Mouse (Mus musculus) limb, embryonic 11.5 days (tissue): ENCODE data around the gene Dmkn. TPM values are rescaled to one million over a fixed set of nuclear protein-coding genes. Genes with fewer than 3 reads are reported as not detected.

Source experiments
- ATAC-seq: fragments of 200-750 bp; cut with Nextera tagmentation; 2 replicates; pipeline ENCODE4 v1.8.0; 2017; ENCODE audit warnings: low read depth; ENCODE audit not compliant: insufficient number of reproducible peaks, low FRiP score, low TSS enrichment
- DNase-seq: peaks from one replicate; pipeline ENCODE4 v3.0.0-alpha.2; 2015; ENCODE audit warnings: low spot score
- H3K27ac ChIP-seq: fragments of 300-500 bp; sonication (generic); replicated peaks from 2 replicates; pipeline ENCODE4 v1.5.1; 2014; ENCODE audit warnings: low read depth, mild to moderate bottlenecking, low read length
- H3K27me3 ChIP-seq: fragments of 300-500 bp; sonication (generic); 2 replicates; pipeline ENCODE4 v1.6.1; 2014; ENCODE audit warnings: mild to moderate bottlenecking, low read length, mixed read lengths; ENCODE audit not compliant: control insufficient read depth, insufficient read depth
- H3K36me3 ChIP-seq: fragments of 300-500 bp; sonication (generic); 2 replicates; pipeline ENCODE4 v1.6.1; 2014; ENCODE audit warnings: mild to moderate bottlenecking, low read length, moderate library complexity, mixed read lengths; ENCODE audit not compliant: control insufficient read depth, insufficient read depth
- H3K4me1 ChIP-seq: fragments of 300-500 bp; sonication (generic); 2 replicates; pipeline ENCODE4 v1.6.1; 2014; ENCODE audit warnings: low read length, mixed read lengths; ENCODE audit not compliant: control insufficient read depth, insufficient read depth
- H3K4me2 ChIP-seq: fragments of 300-500 bp; sonication (generic); 2 replicates; pipeline ENCODE4 v1.6.1; 2014; ENCODE audit warnings: low read depth, mild to moderate bottlenecking, moderate library complexity; ENCODE audit not compliant: severe bottlenecking
- H3K4me3 ChIP-seq: fragments of 300-500 bp; sonication (generic); 2 replicates; pipeline ENCODE4 v1.5.1; 2014; ENCODE audit warnings: low read depth, low read length
- H3K9ac ChIP-seq: fragments of 300-500 bp; sonication (generic); 2 replicates; pipeline ENCODE4 v1.6.1; 2014; ENCODE audit warnings: mild to moderate bottlenecking, low read length
- H3K9me3 ChIP-seq: fragments of 300-500 bp; sonication (generic); 2 replicates; pipeline ENCODE4 v1.6.1; 2016; ENCODE audit warnings: low read length; ENCODE audit not compliant: control insufficient read depth
- WGBS: fragments of 180-500 bp; shearing (Covaris S2); extraction: QIAGEN DNeasy Blood & Tissue Kit; methylation state at CpG from one replicate; pipeline ENCODE4 v1.1.7; 2014; 5-methylcytosine and 5-hydroxymethylcytosine counted together
- polyA plus RNA-seq: library from polyadenylated mRNA; unstranded; fragments of >200 nt; fragmentation: Nextera tagmentation; extraction: Ambion mirVana; gene quantifications from 2 replicates; pipeline ENCODE4 v1.2.1, GENCODE M21; 2014

Gene Dmkn
- polyA plus RNA-seq, 1 experiment from 2014 or later: not detected

DNA sequence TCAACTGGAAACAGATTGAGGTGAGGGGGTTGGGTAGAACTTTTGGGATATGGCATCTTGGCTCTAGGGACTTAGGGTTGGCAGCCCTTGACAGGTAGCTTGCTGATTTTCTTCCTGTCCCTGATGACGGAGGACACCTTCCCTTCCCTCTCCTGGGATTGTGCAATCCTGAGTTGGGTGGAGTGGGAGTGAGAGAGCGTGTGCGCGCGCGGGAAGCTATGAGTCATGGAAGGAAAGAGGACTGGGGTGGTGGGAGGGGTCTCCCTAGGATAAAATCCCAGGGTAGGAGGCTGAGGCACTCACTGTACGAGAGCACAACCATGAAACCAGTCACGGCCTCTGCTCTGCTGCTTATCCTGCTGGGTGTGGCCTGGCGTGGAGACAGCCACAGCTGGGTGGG lies 12.5 kb downstream of the Dmkn start:
- Histone ChIP-seq H3K4me1 (no peaks in the 10 kb centered on the region), H3K27me3 (no peaks in the 10 kb centered on the region), H3K4me3 (no peak overlapping the region), H3K36me3 (no peaks in the 10 kb centered on the region), H3K9me3 (no peaks in the 10 kb centered on the region), H3K27ac (no peak overlapping the region), H3K4me2 (no peak overlapping the region), H3K9ac (no peak overlapping the region)
- DNase-seq (no peak), ATAC-seq (no peak)
- 90% methylated on average over 9 of the region's 9 CpGs for WGBS

DNA sequence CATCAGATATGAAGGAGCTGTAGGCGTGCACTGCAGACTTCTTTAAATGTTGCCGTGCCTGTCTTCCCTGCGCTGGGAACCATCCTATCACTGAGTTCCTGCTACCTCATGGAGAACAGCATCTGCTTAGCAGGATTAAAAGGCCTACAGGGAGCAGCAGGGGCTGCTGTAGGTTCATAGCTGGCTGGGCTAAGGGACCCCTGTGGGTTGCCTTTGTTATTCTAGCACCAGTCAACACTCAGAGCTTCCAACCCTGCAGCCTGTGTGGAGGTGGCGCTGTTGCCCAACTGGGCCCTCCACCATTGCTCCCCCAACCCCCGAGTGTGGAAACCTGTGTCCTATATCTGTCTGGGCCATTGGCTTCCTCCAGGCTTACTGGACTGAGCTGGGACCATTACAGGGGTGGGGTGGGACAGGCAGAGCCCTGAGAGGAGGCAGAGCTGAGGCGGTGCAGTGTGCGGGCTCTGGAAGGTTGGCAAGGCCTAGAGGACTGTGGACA lies 13.6 kb downstream of the Dmkn start:
- no peaks in the 10 kb centered on the region for H3K36me3 ChIP-seq
- WGBS: 52% methylated on average over 7 of the region's 7 CpGs
- H3K27me3 ChIP-seq: no peaks in the 10 kb centered on the region
- H3K27ac ChIP-seq: no peak overlapping the region
- H3K9ac ChIP-seq: no peak overlapping the region
- no peak for ATAC-seq
- no peak for DNase-seq
- no peak overlapping the region for H3K4me2 ChIP-seq
- no peak overlapping the region for H3K4me3 ChIP-seq
- no peaks in the 10 kb centered on the region for H3K4me1 ChIP-seq
- no peaks in the 10 kb centered on the region for H3K9me3 ChIP-seq

DNA sequence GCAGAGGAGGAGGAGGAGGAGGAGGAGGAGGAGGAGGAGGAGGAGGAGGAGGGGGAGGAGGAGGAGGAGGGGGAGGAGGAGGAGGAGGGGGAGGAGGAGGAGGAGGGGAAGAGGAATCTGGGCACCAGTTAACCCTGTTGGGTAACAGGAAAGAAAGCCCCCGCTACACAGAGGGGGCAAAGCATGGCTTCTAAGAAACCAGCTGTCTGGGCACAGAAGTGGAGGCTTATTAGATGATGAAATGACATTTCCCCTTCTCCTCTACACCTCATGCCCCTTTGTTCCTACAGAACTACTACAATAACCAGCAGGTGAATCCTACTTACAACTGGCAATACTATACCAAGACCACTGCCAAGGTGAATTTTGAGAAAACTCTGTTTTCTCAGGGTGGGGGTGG lies 14.4 kb downstream of the Dmkn start:
- Histone ChIP-seq H3K4me2 (no peak overlapping the region), H3K9ac (no peak overlapping the region), H3K27me3 (no peaks in the 10 kb centered on the region), H3K9me3 (no peaks in the 10 kb centered on the region), H3K27ac (no peak overlapping the region), H3K36me3 (no peaks in the 10 kb centered on the region), H3K4me1 (no peaks in the 10 kb centered on the region), H3K4me3 (no peak overlapping the region)
- ATAC-seq: no peak
- 60% methylated on average over 1 of the region's 1 CpGs for WGBS
- DNase-seq: no peak

DNA sequence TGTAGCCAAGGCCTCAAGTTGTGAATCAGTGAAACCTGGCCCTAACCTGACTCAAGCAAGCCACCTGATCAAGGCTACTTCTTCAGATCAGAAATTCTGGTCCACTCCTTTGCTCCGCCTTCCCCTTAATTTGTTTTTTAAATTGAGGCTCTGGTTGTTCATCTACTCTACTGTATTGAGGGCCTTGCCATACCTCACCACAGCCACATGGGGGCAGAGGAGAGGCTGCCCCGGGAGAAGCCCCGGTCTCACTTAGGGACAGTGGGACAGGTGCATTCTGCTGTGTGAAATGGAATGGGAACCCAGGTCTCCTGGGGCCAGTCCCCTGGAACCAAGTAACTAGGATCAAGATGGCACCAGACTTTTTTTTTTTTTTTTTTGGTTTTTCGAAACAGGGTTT lies 18.2 kb downstream of the Dmkn start:
- H3K36me3 ChIP-seq: no peaks in the 10 kb centered on the region
- H3K9ac ChIP-seq: no peak overlapping the region
- no peaks in the 10 kb centered on the region for H3K4me1 ChIP-seq
- no peak overlapping the region for H3K4me2 ChIP-seq
- DNase-seq (no peak), ATAC-seq (no peak)
- H3K27me3 ChIP-seq: no peaks in the 10 kb centered on the region
- no peaks in the 10 kb centered on the region for H3K9me3 ChIP-seq
- no peak overlapping the region for H3K4me3 ChIP-seq
- no peak overlapping the region for H3K27ac ChIP-seq
- 72% methylated on average over 4 of the region's 4 CpGs for WGBS

DNA sequence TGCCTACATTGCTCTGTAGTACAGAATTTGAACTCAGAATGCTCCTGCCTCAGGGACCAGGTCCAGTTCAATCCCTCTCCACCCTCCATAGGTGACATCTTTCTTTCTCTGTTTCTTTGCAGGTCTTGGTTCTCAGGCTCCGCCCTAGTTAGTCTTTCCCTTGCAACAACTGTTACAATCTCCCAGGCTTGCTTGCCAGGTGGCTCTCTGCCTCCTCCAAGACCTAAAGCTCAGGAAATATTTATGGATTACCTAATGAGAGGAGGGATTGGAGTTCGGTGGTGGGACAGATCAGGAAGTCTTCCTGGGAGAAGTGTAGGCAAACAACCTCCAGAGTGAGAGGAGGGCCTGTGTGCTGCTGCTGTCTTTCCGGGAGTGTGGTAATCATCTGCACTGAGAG lies 19.1 kb downstream of the Dmkn start:
- DNase-seq (no peak), ATAC-seq (no peak)
- 79% methylated on average over 3 of the region's 3 CpGs for WGBS
- Histone ChIP-seq H3K9ac (no peak overlapping the region), H3K9me3 (no peaks in the 10 kb centered on the region), H3K27me3 (no peaks in the 10 kb centered on the region), H3K4me2 (no peak overlapping the region), H3K4me1 (no peaks in the 10 kb centered on the region), H3K27ac (no peak overlapping the region), H3K36me3 (no peaks in the 10 kb centered on the region), H3K4me3 (no peak overlapping the region)

DNA sequence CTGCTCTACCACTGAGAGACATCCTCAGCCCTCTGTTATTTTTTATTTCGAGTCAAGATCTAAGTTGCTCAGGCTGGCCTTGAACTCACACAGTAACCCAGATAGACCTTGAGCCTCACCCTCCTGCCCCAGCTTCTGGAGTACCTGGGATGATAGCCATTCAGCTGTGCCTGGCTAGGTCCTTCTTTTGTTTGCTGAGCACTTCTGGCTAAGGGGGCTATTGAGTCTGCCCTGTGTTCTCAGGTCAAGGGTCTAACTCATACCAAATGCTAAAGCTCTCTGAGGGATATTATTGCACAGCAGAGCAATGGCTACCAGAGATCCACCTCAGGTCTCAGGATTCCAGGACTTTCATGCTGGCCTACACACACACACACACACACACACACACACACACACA lies 21.6 kb downstream of the Dmkn start:
- Histone ChIP-seq H3K4me1 (no peaks in the 10 kb centered on the region), H3K27ac (no peak overlapping the region)
- 76% methylated on average over 1 of the region's 1 CpGs for WGBS

DNA sequence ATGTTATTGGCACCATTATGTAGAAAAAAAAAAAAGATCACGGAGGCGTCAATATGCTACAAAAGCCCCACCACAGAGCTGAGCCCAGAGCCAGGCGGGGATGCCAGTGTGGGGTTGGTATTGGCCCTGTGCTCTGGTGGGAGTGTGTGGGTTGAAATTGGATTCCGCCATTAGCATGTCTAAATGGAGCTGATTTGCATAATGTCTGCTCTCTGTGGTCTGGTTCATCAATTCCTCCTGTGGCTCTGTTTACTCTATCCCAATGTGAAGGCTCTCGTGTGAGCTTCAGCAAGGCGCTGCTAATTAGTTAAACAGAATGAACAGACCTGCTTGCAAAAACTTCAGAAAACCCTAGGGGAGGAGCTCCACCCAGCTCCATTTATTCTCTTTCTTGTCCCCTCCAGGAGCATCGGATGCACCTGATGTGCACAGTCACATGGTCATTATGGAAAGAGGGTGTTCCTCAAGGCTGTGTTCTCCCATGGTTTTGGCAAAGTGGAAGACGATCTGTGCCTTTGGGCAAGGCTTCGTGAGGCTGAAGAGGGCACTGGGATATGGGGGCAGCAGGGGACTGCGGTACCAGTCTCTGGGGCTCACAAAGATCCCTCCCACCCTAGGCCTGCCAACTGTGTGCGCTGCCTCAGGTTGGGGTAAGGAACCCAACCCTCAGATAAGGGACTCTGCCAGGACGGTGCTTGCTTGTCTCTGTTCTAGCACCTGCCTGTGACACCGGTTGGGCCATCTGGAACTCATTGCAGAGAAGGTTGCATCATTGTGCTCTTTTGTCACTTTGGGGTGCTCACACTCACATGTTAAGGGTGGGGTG lies 22.4 kb downstream of the Dmkn start:
- H3K27ac ChIP-seq: no peak overlapping the region
- H3K9ac ChIP-seq: no peak overlapping the region
- H3K36me3 ChIP-seq: no peaks in the 10 kb centered on the region
- ATAC-seq: no peak
- H3K4me3 ChIP-seq: no peak overlapping the region
- H3K4me2 ChIP-seq: no peak overlapping the region
- no peak for DNase-seq
- WGBS: 62% methylated on average over 13 of the region's 13 CpGs
- H3K9me3 ChIP-seq: no peaks in the 10 kb centered on the region
- no peaks in the 10 kb centered on the region for H3K27me3 ChIP-seq
- H3K4me1 ChIP-seq: no peaks in the 10 kb centered on the region

More for the DNA sequence above, 21.6 kb downstream of the Dmkn start:
- Histone ChIP-seq H3K4me3 (no peak overlapping the region), H3K36me3 (no peaks in the 10 kb centered on the region), H3K9ac (no peak overlapping the region), H3K27me3 (no peaks in the 10 kb centered on the region), H3K9me3 (no peaks in the 10 kb centered on the region), H3K4me2 (no peak overlapping the region)
- DNase-seq: no peak
- ATAC-seq: no peak

DNA sequence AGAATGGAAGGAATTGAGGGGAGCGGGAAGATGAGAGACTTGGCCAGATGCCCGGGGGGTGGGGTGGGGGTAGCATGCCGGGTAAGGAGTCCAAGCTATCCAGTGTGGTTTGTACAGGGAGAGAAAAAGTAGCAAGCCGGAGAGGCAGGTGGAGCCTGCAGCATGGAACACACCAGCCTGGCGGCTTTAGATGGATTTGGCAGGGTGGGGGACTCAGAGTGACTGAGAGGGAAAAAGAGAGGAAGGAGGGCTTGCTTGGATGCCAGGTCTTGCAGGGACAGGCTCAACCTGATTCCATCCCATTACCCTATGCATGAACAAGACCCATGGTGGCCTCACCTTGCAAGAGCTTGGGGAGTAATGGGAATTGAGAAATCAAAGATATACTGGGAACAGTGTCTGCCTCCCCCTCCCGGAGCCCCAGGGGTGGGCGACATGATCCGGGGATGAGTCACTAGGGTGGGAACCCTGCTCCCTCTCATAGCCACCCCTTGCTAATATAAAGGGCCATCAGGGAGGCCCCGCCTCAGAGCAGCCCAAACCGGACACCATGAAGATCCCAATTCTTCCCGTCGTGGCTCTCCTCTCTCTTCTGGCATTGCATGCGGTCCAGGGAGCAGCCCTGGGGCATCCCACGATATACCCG lies 23.9 kb downstream of the Dmkn start, which contains the start of gene Krtdap:
Gene Krtdap (plus strand): TSS at position 520 of the 646 bp plus-strand sequence.
- no peak within 1 kb of the TSS for H3K9ac ChIP-seq
- no peak within 1 kb of the TSS for H3K27ac ChIP-seq
- no peak within 1 kb of the TSS for H3K4me2 ChIP-seq
- no peaks in the 10 kb centered on the region for H3K27me3 ChIP-seq
- ATAC-seq: no peak
- no peaks in the 10 kb centered on the region for H3K36me3 ChIP-seq
- H3K4me1 ChIP-seq: no peaks in the 10 kb centered on the region
- WGBS: 52% methylated on average over 13 of the region's 15 CpGs
- H3K4me3 ChIP-seq: no peak within 1 kb of the TSS
- H3K9me3 ChIP-seq: no peaks in the 10 kb centered on the region
- DNase-seq: no peak
